Mouse (Mus musculus) layer of hippocampus, postnatal 25 days (tissue): ENCODE measurements around the gene Fam118b. TPM values are rescaled to one million over a fixed set of nuclear protein-coding genes. Genes with fewer than 3 reads are reported as not detected.
A peak's percentile ranks its signal among the peaks of the same experiment; 100 is the strongest.

ENCODE experiments used
- DNase-seq, 2 experiments: peaks; one replicate each; pipeline ENCODE4 v3.0.0; 2022; ENCODE audit warnings: mixed read lengths in 2 of 2, low spot score in 1 of 2; ENCODE audit errors: extremely low spot score in 1 of 2
- total RNA-seq, 2 experiments: library from RNA; stranded (reverse); gene quantifications; 2 replicates each; pipeline ENCODE4 v1.2.3; 2021

Fam118b gene
- total RNA-seq: 10 to 100 TPM; 25.8 to 26.3 TPM

GRCm38 (mm10) chr9:35267146-35267975 lies at the start of gene Fam118b, which contains the start of gene Rpusd4:
Gene Fam118b, minus strand, starts transcription at chr9:35267805.
Gene Rpusd4, plus strand, starts transcription at chr9:35267865.
- peak; percentile 88 to 90 for DNase-seq

- no peak for DNase-seq
Observed at GRCm38 (mm10) chr9:35316771-35317211, 49.2 kb upstream of the Fam118b start.

- no peak for DNase-seq
Observed at GRCm38 (mm10) chr9:35314254-35314653, 46.6 kb upstream of the Fam118b start.

GRCm38 (mm10) chr9:35313601-35314000 lies 46.0 kb upstream of the Fam118b start:
- DNase-seq: no peak

- DNase-seq: no peak
Observed at GRCm38 (mm10) chr9:35312516-35312915, 44.9 kb upstream of the Fam118b start.

GRCm38 (mm10) chr9:35310377-35310776 lies 42.8 kb upstream of the Fam118b start:
- DNase-seq: no peak

GRCm38 (mm10) chr9:35307461-35307860 lies 39.9 kb upstream of the Fam118b start:
- no peak for DNase-seq

- DNase-seq: no peak
Observed at GRCm38 (mm10) chr9:35302172-35302571, 34.6 kb upstream of the Fam118b start.

GRCm38 (mm10) chr9:35297791-35298190 lies 30.2 kb upstream of the Fam118b start:
- no peak for DNase-seq

GRCm38 (mm10) chr9:35293465-35293864 lies 25.9 kb upstream of the Fam118b start:
- DNase-seq: no peak

- no peak for DNase-seq
Observed at GRCm38 (mm10) chr9:35290916-35291315, 23.3 kb upstream of the Fam118b start.

- DNase-seq: no peak
Observed at GRCm38 (mm10) chr9:35290417-35290816, 22.8 kb upstream of the Fam118b start.

- no peak for DNase-seq
Observed at GRCm38 (mm10) chr9:35289992-35290391, 22.4 kb upstream of the Fam118b start.

GRCm38 (mm10) chr9:35286351-35286750 lies 18.7 kb upstream of the Fam118b start:
- DNase-seq: no peak

GRCm38 (mm10) chr9:35284351-35284750 lies 16.7 kb upstream of the Fam118b start:
- DNase-seq: no peak

- no peak for DNase-seq
Observed at GRCm38 (mm10) chr9:35283415-35284069, 15.9 kb upstream of the Fam118b start.

- DNase-seq: no peak
Observed at GRCm38 (mm10) chr9:35282851-35283200, 15.2 kb upstream of the Fam118b start.

GRCm38 (mm10) chr9:35282006-35282850 lies 14.6 kb upstream of the Fam118b start:
- DNase-seq: peak; percentile 32 to 61

- no peak for DNase-seq
Observed at GRCm38 (mm10) chr9:35278451-35278850, 10.8 kb upstream of the Fam118b start.

GRCm38 (mm10) chr9:35277855-35278365 lies 10.3 kb upstream of the Fam118b start:
- DNase-seq: no peak
